Mouse (Mus musculus) megakaryocyte, embryonic 14.5 days (primary cell): ENCODE data around the gene Znrf1.

Experiments used
- FLI1 ChIP-seq: IDR thresholded peaks from 2 replicates; pipeline ENCODE4 v1.6.1; 2012; ENCODE audit warnings: low read length, inconsistent platforms, mixed read lengths
- GATA1 ChIP-seq: IDR thresholded peaks from 3 replicates; pipeline ENCODE4 v1.6.1; 2012; ENCODE audit warnings: mixed read lengths, low read length, inconsistent platforms, borderline replicate concordance

DNA sequence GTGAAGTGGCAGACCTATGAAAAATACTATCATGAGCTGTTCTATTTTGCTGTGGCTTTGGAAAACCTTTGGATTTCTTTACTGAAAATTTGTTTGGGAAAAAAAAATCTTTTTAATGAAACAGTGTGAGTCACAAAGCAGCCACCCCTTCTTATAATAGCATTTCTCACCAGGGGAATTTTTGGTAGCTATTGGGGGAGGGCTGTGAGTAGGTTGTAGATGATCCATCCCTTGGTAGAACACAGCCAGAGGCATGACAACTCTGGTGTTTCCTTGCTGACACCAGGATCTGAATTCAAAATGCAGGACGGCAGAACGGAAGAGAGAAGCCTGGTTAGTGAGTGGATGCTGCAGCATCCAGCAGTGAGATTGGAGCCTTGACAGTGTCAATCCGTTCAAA is 11.2 kb downstream of the Znrf1 start:
- TF ChIP-seq GATA1 (no peak), FLI1 (no peak)
